Mouse (Mus musculus) heart, postnatal 0 days (tissue): Measurements from ENCODE around the gene Leng8. TPM values are rescaled to one million over a fixed set of nuclear protein-coding genes. Genes with fewer than 3 reads are reported as not detected.

Source experiments
- ATAC-seq: fragments of 200-750 bp; cut with Nextera tagmentation; 2 replicates; pipeline ENCODE4 v1.8.0; 2017; ENCODE audit warnings: low read depth, moderate number of reproducible peaks, moderate library complexity; ENCODE audit not compliant: insufficient read depth
- DNase-seq: peaks from one replicate; pipeline ENCODE4 v3.0.0-alpha.2; 2016; ENCODE audit warnings: low spot score
- H3K27ac ChIP-seq: fragments of 300-500 bp; sonication (generic); 2 replicates; pipeline ENCODE4 v1.5.1; 2014; ENCODE audit warnings: low read depth, mild to moderate bottlenecking
- H3K27me3 ChIP-seq: fragments of 300-500 bp; sonication (generic); 2 replicates; pipeline ENCODE4 v1.6.1; 2014; ENCODE audit warnings: low read length, mixed read lengths; ENCODE audit not compliant: control insufficient read depth, insufficient read depth
- H3K36me3 ChIP-seq: fragments of 300-500 bp; sonication (generic); replicated peaks from 2 replicates; pipeline ENCODE4 v1.6.1; 2014; ENCODE audit warnings: low read length, mixed read lengths; ENCODE audit not compliant: control insufficient read depth, insufficient read depth
- H3K4me1 ChIP-seq: fragments of 300-500 bp; sonication (generic); 2 replicates; pipeline ENCODE4 v1.6.1; 2014; ENCODE audit warnings: antibody characterized with exemption; ENCODE audit not compliant: control insufficient read depth, insufficient read depth
- H3K4me2 ChIP-seq: fragments of 300-500 bp; sonication (generic); 2 replicates; pipeline ENCODE4 v1.6.1; 2014; ENCODE audit warnings: low read depth, mild to moderate bottlenecking, low read length, moderate library complexity
- H3K4me3 ChIP-seq: fragments of 300-500 bp; sonication (generic); 2 replicates; pipeline ENCODE4 v1.5.1; 2014; ENCODE audit warnings: low read depth, low read length
- H3K9ac ChIP-seq: fragments of 300-500 bp; sonication (generic); replicated peaks from 2 replicates; pipeline ENCODE4 v1.6.1; 2014; ENCODE audit warnings: low read depth, low read length, mixed read lengths
- H3K9me3 ChIP-seq: fragments of 300-500 bp; sonication (generic); replicated peaks from 2 replicates; pipeline ENCODE4 v1.6.1; 2016; ENCODE audit warnings: low read length; ENCODE audit not compliant: control insufficient read depth
- CTCF ChIP-seq: IDR thresholded peaks from 2 replicates; pipeline ENCODE4 v1.5.1; 2016; ENCODE audit warnings: antibody characterized with exemption, control low read depth, low read depth
- EP300 ChIP-seq: IDR thresholded peaks from 2 replicates; pipeline ENCODE4 v1.6.1; 2016; ENCODE audit warnings: antibody characterized with exemption, low read depth
- WGBS: fragments of 180-500 bp; shearing (Covaris S2); extraction: QIAGEN DNeasy Blood & Tissue Kit; methylation state at CpG from one replicate; pipeline ENCODE4 v1.1.7; 2014; 5-methylcytosine and 5-hydroxymethylcytosine counted together
- polyA plus RNA-seq: library from polyadenylated mRNA; unstranded; fragments of >200 nt; fragmentation: Nextera tagmentation; extraction: Ambion mirVana; gene quantifications from 2 replicates; pipeline ENCODE4 v1.2.1, GENCODE M21; 2015
- total RNA-seq: library from RNA; depleted of rRNA; stranded (reverse); fragments of >200 nt; gene quantifications from 2 replicates; pipeline ENCODE4 v1.2.3, GENCODE M21; 2014; ENCODE audit warnings: low replicate concordance

Gene Leng8
- total and polyA plus RNA-seq, 2 experiments from 2014 or later: 16.0 to 112 TPM

- Histone ChIP-seq H3K4me2 (peak overlapping the region; percentile 86), H3K9ac (peak overlapping the region; percentile 72), H3K9me3 (no peaks in the 10 kb centered on the region), H3K4me3 (peak overlapping the region; percentile 64), H3K27me3 (0 out of 2 replicates have a peak, but pooled peaks cover 7% of the 10 kb centered on the region), H3K4me1 (peaks cover 21% of the 10 kb centered on the region), H3K27ac (peak overlapping the region; percentile 91), H3K36me3 (peaks cover 31% of the 10 kb centered on the region)
- TF ChIP-seq EP300: no peak
- TF ChIP-seq CTCF: no peak
- WGBS: under 1% methylated on average over 64 of the region's 64 CpGs
- peak; percentile 77 for ATAC-seq
- DNase-seq: peak; percentile 84
Measured at GRCm38 (mm10) chr7:4149209-4150054, 12.6 kb downstream of the Leng8 start.

DNA sequence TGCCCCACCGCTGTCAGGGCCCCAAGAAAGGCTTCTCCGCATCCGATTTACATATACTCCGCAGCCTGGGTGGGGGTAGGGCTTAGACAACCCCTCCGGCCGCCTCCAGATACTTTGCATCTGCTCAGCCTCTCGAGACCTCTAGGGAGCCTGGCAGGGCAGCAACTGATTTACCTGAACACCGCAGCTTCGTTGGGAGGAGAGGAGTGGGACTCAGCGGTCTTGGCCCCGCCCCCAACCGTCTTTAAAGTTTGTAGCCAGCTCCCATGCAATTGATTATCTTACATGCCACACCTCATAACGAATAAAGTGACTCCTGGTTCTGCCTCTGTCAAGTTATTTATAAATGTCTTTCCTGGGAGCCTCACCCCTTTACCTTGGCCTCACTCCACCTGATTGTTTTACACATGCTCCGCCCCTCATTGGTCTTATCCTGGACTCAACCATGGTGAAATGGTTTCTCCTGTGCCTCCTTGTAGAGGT is 13.3 kb downstream of the Leng8 start, which contains the start of gene Leng9:
Leng9 (minus strand) TSS at position 316 of the 483 bp plus-strand sequence.
- Histone ChIP-seq H3K27me3 (0 out of 2 replicates have a peak, but pooled peaks cover 7% of the 10 kb centered on the region), H3K4me1 (peaks cover 21% of the 10 kb centered on the region), H3K4me3 (peak within 1 kb of the TSS; percentile 64), H3K36me3 (peaks cover 25% of the 10 kb centered on the region), H3K9me3 (no peaks in the 10 kb centered on the region), H3K27ac (peak within 1 kb of the TSS; percentile 91), H3K4me2 (peak within 1 kb of the TSS; percentile 86), H3K9ac (peak within 1 kb of the TSS; percentile 72)
- DNase-seq (peak; percentile 29), ATAC-seq (peak; percentile 14; the same call in 1 of the 2 replicates)
- no peak for TF ChIP-seq CTCF
- TF ChIP-seq EP300: no peak
- 3% methylated on average over 14 of the region's 14 CpGs for WGBS

- Histone ChIP-seq H3K9me3 (no peaks in the 10 kb centered on the region), H3K27me3 (0 out of 2 replicates have a peak, but pooled peaks cover 7% of the 10 kb centered on the region), H3K9ac (no peak overlapping the region; the same call in 1 of the 2 replicates), H3K4me2 (peak overlapping the region; percentile 86), H3K36me3 (peaks cover 17% of the 10 kb centered on the region), H3K4me3 (peak overlapping the region; percentile 64), H3K4me1 (peaks cover 21% of the 10 kb centered on the region), H3K27ac (no peak overlapping the region)
- TF ChIP-seq EP300 (no peak), CTCF (no peak)
- DNase-seq (no peak), ATAC-seq (0 out of 2 replicates have a peak, but pooled peaks have one; percentile 2)
- 17% methylated on average over 14 of the region's 14 CpGs for WGBS
Measured at GRCm38 (mm10) chr7:4150811-4151221, 14.0 kb downstream of the Leng8 start.

DNA sequence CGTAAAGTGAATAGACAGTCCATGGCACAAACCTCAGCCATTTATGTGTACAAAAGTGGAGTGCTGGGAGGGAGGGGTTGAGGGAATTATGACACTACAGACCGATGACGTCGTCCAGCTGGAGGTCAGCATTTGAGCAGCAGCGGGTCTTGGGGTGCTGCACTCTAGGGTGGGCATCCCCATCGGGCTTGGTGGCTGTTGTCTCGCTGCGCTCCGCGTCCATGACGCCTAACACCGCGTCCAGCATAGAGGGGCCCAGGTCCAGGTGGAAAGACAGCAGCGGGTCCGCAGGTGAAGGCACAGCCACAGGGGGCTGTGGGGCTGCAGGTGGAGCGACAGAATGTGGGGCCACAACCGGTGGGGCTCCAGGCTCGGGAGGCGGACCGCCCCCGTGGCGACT is 14.4 kb downstream of the Leng8 start:
- Histone ChIP-seq H3K4me2 (peak overlapping the region; percentile 86), H3K4me1 (peaks cover 21% of the 10 kb centered on the region), H3K9me3 (no peaks in the 10 kb centered on the region), H3K27me3 (0 out of 2 replicates have a peak, but pooled peaks cover 7% of the 10 kb centered on the region), H3K27ac (no peak overlapping the region), H3K36me3 (peaks cover 13% of the 10 kb centered on the region), H3K9ac (no peak overlapping the region), H3K4me3 (peak overlapping the region; percentile 64)
- 28% methylated on average over 15 of the region's 22 CpGs for WGBS
- DNase-seq (no peak), ATAC-seq (no peak)
- TF ChIP-seq CTCF (no peak), EP300 (no peak)

DNA sequence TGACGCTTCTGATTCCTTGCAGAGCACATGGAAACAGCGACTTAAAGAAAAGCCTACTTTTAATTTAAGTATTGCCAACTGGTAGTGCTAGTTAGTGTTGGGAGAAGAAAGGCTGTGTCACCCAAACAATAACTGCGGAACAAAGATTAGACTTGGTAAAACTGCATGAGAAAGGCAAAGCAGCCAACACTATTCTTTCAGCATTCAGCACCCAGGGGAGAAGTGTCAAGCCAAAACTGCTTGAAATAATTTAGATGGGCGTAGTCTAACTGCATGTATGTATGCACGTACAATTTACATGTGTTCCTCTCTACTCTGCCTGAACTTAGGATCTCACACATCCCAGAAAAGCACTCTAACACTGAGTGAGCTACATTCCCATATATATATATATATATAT is 17.5 kb downstream of the Leng8 start:
- TF ChIP-seq CTCF: no peak
- no peak for TF ChIP-seq EP300
- H3K4me2 ChIP-seq: no peak overlapping the region
- 0 out of 2 replicates have a peak, but pooled peaks cover 7% of the 10 kb centered on the region for H3K27me3 ChIP-seq
- no peaks in the 10 kb centered on the region for H3K36me3 ChIP-seq
- WGBS: 62% methylated on average over 5 of the region's 5 CpGs
- no peak overlapping the region for H3K4me3 ChIP-seq
- DNase-seq (no peak), ATAC-seq (no peak)
- H3K9ac ChIP-seq: no peak overlapping the region
- H3K4me1 ChIP-seq: peaks cover 14% of the 10 kb centered on the region
- H3K9me3 ChIP-seq: no peaks in the 10 kb centered on the region
- H3K27ac ChIP-seq: no peak overlapping the region
